Mouse (Mus musculus): ENCODE data around the gene Kcng1.

DNA sequence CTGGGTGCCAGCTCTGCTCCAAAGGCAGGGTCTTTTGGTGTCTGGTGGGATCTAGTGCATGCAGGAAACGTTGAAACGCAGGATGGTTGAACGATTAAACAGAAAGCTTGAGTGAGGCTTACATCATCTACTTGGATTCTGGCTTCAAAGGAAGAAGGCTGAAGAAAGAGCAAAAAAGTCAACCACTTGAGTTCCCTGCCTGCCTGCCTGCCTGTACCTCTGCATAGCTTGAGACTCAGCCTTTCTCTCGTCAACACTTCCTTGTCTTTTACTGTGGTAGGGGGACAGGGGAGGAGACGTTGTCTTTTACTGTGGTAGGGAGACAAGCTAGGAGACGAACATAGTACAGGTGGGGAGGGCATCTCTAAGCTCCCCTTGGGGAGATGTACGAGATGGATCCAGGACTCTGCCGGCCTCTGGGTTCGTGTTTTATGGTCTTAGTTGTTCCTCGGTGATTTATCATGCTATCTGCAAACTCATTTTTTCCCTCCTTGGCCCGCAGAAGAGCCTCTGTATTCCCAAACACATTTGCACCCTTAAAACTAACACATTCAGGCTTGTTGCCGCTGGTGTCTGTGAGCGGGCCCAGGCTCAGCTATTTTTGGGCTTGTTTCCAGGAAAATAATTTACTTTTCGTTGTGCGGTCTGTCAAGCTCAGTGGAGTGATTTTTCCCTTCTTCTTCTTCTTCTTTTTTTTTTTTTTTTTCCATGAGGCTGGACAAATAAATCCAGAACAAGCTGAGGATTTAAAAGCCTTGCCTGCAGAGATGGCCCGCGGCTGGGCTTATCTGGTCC is 39.0 kb upstream of the Kcng1 start:
- TF ChIP-seq CTCF (IDR thresholded peaks at IDR 0.05; ENCODE audit: extremely low read depth, insufficient read depth, low read length) = no peak
- no peak for TF ChIP-seq POLR2A (IDR thresholded peaks at IDR 0.05; ENCODE audit: extremely low read depth, insufficient read depth, low read length)
